Mouse (Mus musculus) heart, adult 2 months (tissue): ENCODE measurements around the gene Grb10. TPM values are rescaled to one million over a fixed set of nuclear protein-coding genes. Genes with fewer than 3 reads are reported as not detected.

Experiments used
- DNase-seq, 2 experiments: peaks; one replicate each; pipeline ENCODE4 v3.0.0; 2021
- H3K27ac ChIP-seq: fragments of 200-600 bp; 2 replicates; pipeline ENCODE4 v1.8.1; 2022
- H3K27me3 ChIP-seq: fragments of 200-500 bp; 2 replicates; pipeline ENCODE4 v1.6.1; 2012; ENCODE audit warnings: mild to moderate bottlenecking, low read length, inconsistent platforms, mixed read lengths; ENCODE audit not compliant: control insufficient read depth, insufficient read depth
- H3K36me3 ChIP-seq: fragments of 200-500 bp; 2 replicates; pipeline ENCODE4 v1.6.1; 2012; ENCODE audit warnings: low read length, inconsistent platforms; ENCODE audit not compliant: control insufficient read depth, insufficient read depth
- H3K4me1 ChIP-seq: fragments of 200-500 bp; 2 replicates; pipeline ENCODE4 v1.6.1; 2011; ENCODE audit warnings: low read length; ENCODE audit not compliant: control insufficient read depth, insufficient read depth
- H3K4me3 ChIP-seq: fragments of 200-600 bp; 2 replicates; pipeline ENCODE4 v1.8.1; 2022
- H3K79me2 ChIP-seq: fragments of 200-500 bp; replicated peaks from 2 replicates; pipeline ENCODE4 v1.6.1; 2012; ENCODE audit warnings: mild to moderate bottlenecking, inconsistent platforms, low read length, moderate library complexity, mixed read lengths; ENCODE audit not compliant: control insufficient read depth, insufficient read depth
- H3K9ac ChIP-seq: fragments of 200-500 bp; 2 replicates; pipeline ENCODE4 v1.6.1; 2012; ENCODE audit warnings: low read depth, mild to moderate bottlenecking, control low read depth, inconsistent platforms, low read length, mixed read lengths
- CTCF ChIP-seq: fragments of 200-600 bp; IDR thresholded peaks from 2 replicates; pipeline ENCODE4 v1.8.1; 2022; ENCODE audit warnings: antibody characterized with exemption, mild to moderate bottlenecking, moderate library complexity
- EP300 ChIP-seq: fragments of 200-500 bp; IDR thresholded peaks from 2 replicates; pipeline ENCODE4 v1.6.1; 2011; ENCODE audit warnings: low read depth, low read length, control low read depth; ENCODE audit not compliant: insufficient read depth
- POLR2A ChIP-seq: fragments of 200-500 bp; IDR thresholded peaks from 2 replicates; pipeline ENCODE4 v1.6.1; 2011; ENCODE audit warnings: mild to moderate bottlenecking, low read depth, low read length, control low read depth; ENCODE audit not compliant: insufficient read depth
- WGBS: fragments of 180-500 bp; shearing (Covaris S2); methylation state at CpG from one replicate; pipeline ENCODE4 v1.1.7; 2018; 5-methylcytosine and 5-hydroxymethylcytosine counted together
- intact Hi-C: fragments of 180-260 bp; cut with DNase I; formaldehyde crosslinking; loops from one replicate; pipeline ENCODE4 v1.15.1; 2025
- polyA plus RNA-seq: library from polyadenylated mRNA; depleted of rRNA; stranded (reverse); fragments of >200 nt; gene quantifications from 2 replicates; pipeline ENCODE4 v1.2.3, GENCODE M21; 2012
- total RNA-seq, 2 experiments: library from RNA; stranded (reverse); gene quantifications; 2 replicates each; pipeline ENCODE4 v1.2.3; 2021

Grb10 gene
- total and polyA plus RNA-seq, 3 experiments, result 36.9 to 66.2 (median 65.1) TPM

DNA sequence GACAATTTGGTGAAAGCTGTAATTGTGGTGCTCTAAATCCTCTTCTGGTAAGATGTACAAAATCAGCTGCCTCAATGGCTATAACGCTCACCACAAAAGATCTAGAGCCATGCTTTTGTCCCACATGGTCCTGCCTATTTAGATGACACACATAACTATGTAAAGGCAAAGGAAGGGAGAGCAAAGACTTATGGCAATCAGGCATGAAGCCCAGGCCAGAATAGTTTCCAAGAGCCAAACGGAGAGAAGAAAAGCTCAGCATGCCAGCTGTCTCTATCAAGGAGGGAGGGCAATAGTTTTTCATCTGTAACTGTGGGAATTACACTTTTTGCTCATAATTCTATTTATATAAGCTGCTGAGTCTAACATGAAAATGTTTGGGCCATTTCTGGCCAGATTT, 45.3 kb downstream of the Grb10 start:
- WGBS, result 60% methylated on average over 2 of the region's 2 CpGs
- no peak for TF ChIP-seq CTCF
- no peak for TF ChIP-seq POLR2A
- no peak for TF ChIP-seq EP300
- peaks cover 30% of the 10 kb centered on the region for H3K36me3 ChIP-seq
- H3K27me3 ChIP-seq, result no peaks in the 10 kb centered on the region
- peak overlapping the region; percentile 86 for H3K27ac ChIP-seq
- intact Hi-C loops, result loop anchor here (5.0 kb wide), 1 partner anchor 34 kb away; no protein-coding TSS in a partner anchor
- DNase-seq, result no peak
- no peak overlapping the region for H3K9ac ChIP-seq
- H3K4me1 ChIP-seq, result peaks cover 7% of the 10 kb centered on the region
- peaks cover 2% of the 10 kb centered on the region for H3K79me2 ChIP-seq
- H3K4me3 ChIP-seq, result no peak overlapping the region

DNA sequence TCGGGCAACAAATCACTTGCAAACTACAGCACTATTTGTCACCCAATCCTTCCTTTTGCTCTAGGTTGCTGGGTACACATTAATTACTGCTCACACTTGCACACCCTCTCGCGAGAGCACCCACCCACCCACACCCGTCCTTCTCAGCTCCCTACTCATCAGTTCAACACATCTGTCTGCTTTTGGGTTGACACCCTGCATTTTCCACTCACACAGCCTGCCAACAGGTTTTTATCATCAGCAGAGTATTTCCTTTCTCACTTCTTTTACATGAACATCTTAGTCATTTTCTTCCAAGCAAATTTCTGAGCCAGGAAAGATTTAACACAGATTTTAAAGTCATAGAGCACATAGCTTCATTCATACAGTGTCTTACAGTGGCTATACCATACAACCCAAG, 48.6 kb downstream of the Grb10 start:
- 76% methylated on average over 4 of the region's 4 CpGs for WGBS
- TF ChIP-seq POLR2A (no peak), EP300 (no peak), CTCF (no peak)
- DNase-seq, result no peak

DNA sequence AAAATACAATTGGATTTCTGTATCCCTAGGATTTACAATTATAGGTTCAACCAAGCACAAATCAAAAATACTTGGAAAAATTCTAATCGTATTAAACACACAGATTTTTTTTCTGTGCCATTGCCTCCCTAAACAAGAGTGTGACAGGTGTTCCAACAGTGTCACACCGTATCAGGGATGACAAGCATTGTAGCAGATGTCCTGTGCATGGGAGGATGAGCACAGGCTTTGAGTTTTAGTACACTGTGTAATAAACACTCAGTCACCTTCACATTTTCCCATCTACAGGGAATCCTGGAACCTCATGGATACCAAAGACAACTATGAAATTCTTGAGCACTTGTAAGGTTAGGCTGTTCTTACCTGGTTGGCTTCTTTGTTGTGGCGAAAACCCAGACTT, 51.2 kb downstream of the Grb10 start:
- no peak for TF ChIP-seq EP300
- no peak for TF ChIP-seq POLR2A
- TF ChIP-seq CTCF, result no peak
- Histone ChIP-seq H3K79me2 (no peaks in the 10 kb centered on the region), H3K9ac (no peak overlapping the region), H3K4me1 (no peaks in the 10 kb centered on the region), H3K36me3 (peaks cover 3% of the 10 kb centered on the region), H3K27ac (no peak overlapping the region), H3K4me3 (no peak overlapping the region), H3K27me3 (no peaks in the 10 kb centered on the region)
- 90% methylated on average over 3 of the region's 3 CpGs for WGBS
- DNase-seq, result no peak
- intact Hi-C loops, result no loop called here

More for the DNA sequence above, 48.6 kb downstream of the Grb10 start:
- intact Hi-C loops, result loop anchor here (5.0 kb wide), 1 partner anchor 37 kb away; no protein-coding TSS in a partner anchor
- no peak overlapping the region for H3K27ac ChIP-seq
- H3K79me2 ChIP-seq, result peaks cover 2% of the 10 kb centered on the region
- peaks cover 12% of the 10 kb centered on the region for H3K36me3 ChIP-seq
- peaks cover 3% of the 10 kb centered on the region for H3K4me1 ChIP-seq
- no peak overlapping the region for H3K4me3 ChIP-seq
- no peak overlapping the region for H3K9ac ChIP-seq
- H3K27me3 ChIP-seq, result no peaks in the 10 kb centered on the region

DNA sequence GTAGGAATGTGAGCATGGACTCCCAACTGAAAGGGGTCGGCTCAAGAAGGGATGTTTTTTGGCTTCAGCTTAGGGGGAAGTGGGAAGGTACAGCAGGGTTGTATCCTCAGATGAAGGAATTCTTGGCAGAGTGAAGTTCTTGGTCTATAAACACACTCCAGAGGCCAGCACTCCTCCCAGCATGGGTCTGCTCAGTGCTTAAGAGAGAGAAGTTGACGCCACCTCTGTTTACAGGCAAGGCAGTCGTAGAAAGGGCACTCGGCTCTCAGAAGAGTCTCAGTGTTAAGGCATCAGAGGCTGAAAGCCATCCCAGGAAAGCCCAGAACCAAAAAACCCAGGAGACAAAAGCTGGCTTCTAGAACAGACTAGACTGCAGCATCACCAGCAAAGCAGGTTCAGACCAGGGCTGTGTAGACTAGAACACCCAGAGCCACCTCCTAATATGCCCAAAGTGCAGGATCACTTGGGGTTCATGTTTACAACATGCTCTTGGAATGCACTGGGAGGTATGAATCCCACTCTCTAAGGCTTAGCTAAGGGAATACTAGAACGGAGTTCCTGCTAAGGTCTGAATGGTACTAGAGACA, 59.8 kb downstream of the Grb10 start:
- Histone ChIP-seq H3K4me3 (no peak overlapping the region), H3K27ac (no peak overlapping the region), H3K36me3 (no peaks in the 10 kb centered on the region; the same call in 1 of the 2 replicates), H3K4me1 (no peaks in the 10 kb centered on the region), H3K79me2 (no peaks in the 10 kb centered on the region), H3K9ac (no peak overlapping the region), H3K27me3 (no peaks in the 10 kb centered on the region)
- DNase-seq, result no peak
- WGBS, result 39% methylated on average over 5 of the region's 5 CpGs
- intact Hi-C loops, result loop anchor here (5.0 to 10.0 kb wide), 2 partner anchors 421 to 514 kb away; partner anchors contain the start of genes Spata48 and Zpbp
- no peak for TF ChIP-seq CTCF
- no peak for TF ChIP-seq EP300
- no peak for TF ChIP-seq POLR2A

DNA sequence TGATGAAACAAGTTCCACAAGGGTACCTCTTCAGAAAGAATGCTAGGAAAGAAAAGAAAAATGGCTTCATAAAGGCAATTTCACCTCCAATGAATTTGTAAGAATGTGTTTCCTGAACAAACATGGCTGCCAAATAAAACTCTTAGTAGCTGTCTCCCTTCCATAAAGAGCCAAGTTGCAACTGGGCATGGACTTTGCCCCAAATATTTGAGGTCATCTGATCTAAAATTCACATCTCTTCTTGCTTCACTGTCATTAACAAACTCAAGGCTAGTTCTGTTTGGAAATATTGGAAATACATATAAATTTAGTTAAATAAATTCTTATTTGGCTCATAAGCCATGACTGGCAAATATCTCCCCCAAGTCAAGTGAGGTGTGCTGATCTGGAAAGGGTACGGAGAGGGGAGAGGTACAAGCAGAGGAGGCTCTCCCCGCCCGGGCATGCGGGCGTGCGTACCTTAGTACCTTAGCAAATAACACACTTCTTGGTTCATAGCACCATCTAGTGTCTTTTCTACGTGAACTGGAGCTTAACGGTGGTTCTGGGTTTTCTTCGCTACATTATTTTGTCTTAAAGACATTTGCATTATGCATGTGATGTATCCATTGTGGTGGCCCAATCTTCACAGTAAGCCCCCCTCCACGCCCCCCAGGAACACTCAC, 63.8 kb downstream of the Grb10 start:
- H3K4me1 ChIP-seq, result peaks cover under 1% of the 10 kb centered on the region; the same call in 1 of the 2 replicates
- no peaks in the 10 kb centered on the region for H3K79me2 ChIP-seq
- intact Hi-C loops, result loop anchor here (5.0 to 10.0 kb wide), 2 partner anchors 417 to 510 kb away; partner anchors contain the start of genes Spata48 and Zpbp
- H3K27me3 ChIP-seq, result no peaks in the 10 kb centered on the region
- H3K4me3 ChIP-seq, result no peak overlapping the region
- no peak for DNase-seq
- WGBS, result 30% methylated on average over 10 of the region's 10 CpGs
- no peak overlapping the region for H3K9ac ChIP-seq
- no peaks in the 10 kb centered on the region; the same call in 1 of the 2 replicates for H3K36me3 ChIP-seq
- no peak overlapping the region for H3K27ac ChIP-seq
- TF ChIP-seq POLR2A, result no peak
- peak; percentile 72 for TF ChIP-seq CTCF

DNA sequence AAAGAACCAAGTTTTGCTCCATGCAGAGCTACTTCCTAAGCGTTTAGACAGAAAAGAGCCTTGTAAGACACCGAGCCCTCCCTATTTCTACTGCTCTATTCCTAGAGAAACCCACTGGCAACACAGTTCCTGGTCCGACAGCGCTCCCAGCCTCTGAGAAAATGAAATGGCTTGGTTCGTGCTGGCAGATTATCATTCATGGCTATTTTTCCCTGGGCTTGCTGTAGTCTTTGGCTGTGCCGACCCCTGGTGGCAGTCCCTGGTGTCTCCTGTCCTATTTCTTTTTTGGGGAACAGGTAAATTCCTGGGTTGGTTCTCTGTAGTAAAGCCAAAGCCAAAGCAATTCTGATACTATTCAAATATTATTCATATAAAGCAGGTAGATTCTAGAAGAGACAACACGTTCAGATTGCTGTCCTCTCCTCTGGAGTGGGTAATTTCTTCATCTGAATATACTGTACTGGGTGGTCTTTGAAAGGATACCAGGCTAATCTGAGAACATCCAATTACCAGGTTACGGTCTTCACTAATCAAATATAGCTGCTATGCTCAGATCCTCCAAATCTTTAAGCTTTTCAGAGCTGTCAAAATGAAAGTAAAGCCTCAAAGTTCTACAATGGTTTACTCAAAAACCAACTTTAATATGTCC, 65.0 kb downstream of the Grb10 start:
- H3K27ac ChIP-seq, result peak overlapping the region; percentile 9; the same call in 1 of the 2 replicates

More for the DNA sequence above, 65.0 kb downstream of the Grb10 start:
- TF ChIP-seq CTCF (peak; percentile 95), EP300 (peak; percentile 93), POLR2A (no peak)
- 36% methylated on average over 8 of the region's 8 CpGs for WGBS
- H3K4me3 ChIP-seq, result no peak overlapping the region
- no peaks in the 10 kb centered on the region for H3K79me2 ChIP-seq
- peaks cover 8% of the 10 kb centered on the region; the same call in 1 of the 2 replicates for H3K36me3 ChIP-seq
- intact Hi-C loops, result loop anchor here (1.0 to 10.0 kb wide), 2 partner anchors 153 to 509 kb away; partner anchors contain the start of genes Spata48 and Zpbp
- peaks cover 5% of the 10 kb centered on the region for H3K4me1 ChIP-seq
- no peak overlapping the region; the same call in 1 of the 2 replicates for H3K9ac ChIP-seq
- DNase-seq, result peak; percentile 74 to 78
- no peaks in the 10 kb centered on the region for H3K27me3 ChIP-seq
